21 mouse cellular contexts compared by ENCODE assay signal in the genomic region with DNA sequence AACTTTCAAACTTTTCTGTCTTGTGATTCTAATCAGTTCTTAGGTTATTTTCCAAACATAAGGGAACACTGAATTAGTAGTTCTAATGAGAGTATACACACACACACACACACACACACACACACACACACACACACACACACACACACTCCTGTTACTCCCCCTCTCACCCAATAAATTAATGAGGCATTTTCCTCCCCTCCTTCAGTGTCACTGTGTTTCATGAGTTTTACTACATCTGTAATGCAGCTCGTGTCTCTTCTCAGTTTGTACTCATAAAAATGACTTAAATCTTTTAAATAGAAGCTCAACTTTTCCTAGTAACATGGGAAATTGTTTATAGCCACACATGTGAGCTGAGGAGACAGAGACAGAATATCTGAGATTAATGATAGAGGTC.
DNase-seq lines count a peak whose midpoint lies in the region; ATAC-seq and TF ChIP-seq lines count a peak whose summit lies in the region.
"Had no signal": no experiment of that assay in that cellular context is flagged by ENCODE, and none has a peak within 500 bp of the region (broad histone marks: within the 10 kb centered on the region; RNA-seq: fewer than 3 reads in every experiment).

No protein-coding gene starts in this region.

- TF ChIP-seq POLR2A in kidney, adult 2 months (IDR thresholded peaks at IDR 0.05; ENCODE audit: low read depth, low read length), result no peak

- H3K4me2 ChIP-seq in kidney, embryonic 15.5 days, result no peak overlapping the region
- no peak overlapping the region for H3K4me2 ChIP-seq in kidney, postnatal 0 days (ENCODE audit: low read length)
- H3K4me2 ChIP-seq: embryonic facial prominence, embryonic 13.5 days; embryonic facial prominence, embryonic 15.5 days; forebrain, embryonic 12.5 days had no signal

- ATAC-seq in kidney, embryonic 15.5 days (replicated peaks; ENCODE audit: low FRiP score), result peak; percentile 83
- 0 out of 2 replicates have a peak, but pooled peaks have one; percentile 36 for ATAC-seq in kidney, postnatal 0 days (replicated peaks; ENCODE audit: low FRiP score, low read depth)
- ATAC-seq: forebrain, embryonic 14.5 days; forebrain, embryonic 16.5 days had no signal

- no peak overlapping the region for H3K4me3 ChIP-seq in kidney, embryonic 15.5 days (replicated peaks)
- no peak overlapping the region for H3K4me3 ChIP-seq in kidney, adult 2 months (ENCODE audit: insufficient read depth, low read depth, low read length)
- H3K4me3 ChIP-seq in kidney, postnatal 0 days (replicated peaks; ENCODE audit: low read depth, low read length), result no peak overlapping the region
- H3K4me3 ChIP-seq: embryonic facial prominence, embryonic 13.5 days; embryonic facial prominence, embryonic 15.5 days; erythroblast, embryonic 14.5 days; forebrain, embryonic 10.5 days; forebrain, embryonic 12.5 days had no signal

- no peak overlapping the region for H3K9ac ChIP-seq in kidney, embryonic 15.5 days
- no peak overlapping the region for H3K9ac ChIP-seq in kidney, postnatal 0 days (ENCODE audit: low read depth, low read length)
- H3K9ac ChIP-seq: embryonic facial prominence, embryonic 13.5 days; embryonic facial prominence, embryonic 15.5 days; forebrain, embryonic 12.5 days had no signal

- TF ChIP-seq CTCF in kidney, adult 2 months (conservative IDR thresholded peaks at IDR 0.05; ENCODE audit: insufficient read depth, insufficient read length, low read depth, low read length), result no peak
- TF ChIP-seq CTCF in kidney, postnatal 0 days (IDR thresholded peaks at IDR 0.05; ENCODE audit: low read depth), result no peak

- WGBS in kidney, embryonic 15.5 days, result 19% methylated on average over 1 of the region's 1 CpGs
- 5% methylated on average over 1 of the region's 1 CpGs for WGBS in kidney, adult 2 months
- WGBS in kidney, postnatal 0 days, result 16% methylated on average over 1 of the region's 1 CpGs

- DNase-seq in kidney, adult 2 months, result no peak
- DNase-seq in kidney, postnatal 0 days (ENCODE audit: low spot score), result peak; percentile 88
- no peak for DNase-seq in kidney, adult 9 months
- DNase-seq: adrenal gland, adult 2 months; adrenal gland, postnatal 10 days; adrenal gland, postnatal 25 days; cerebellum, adult 11 months; cerebellum, adult 18-20 months; cerebellum, adult 8-10 months; cerebellum, adult 9-11 months; cerebellum, postnatal 14 days; cerebellum, postnatal 36 days; embryo, embryonic 11 days had no signal

- H3K4me1 ChIP-seq in kidney, embryonic 15.5 days, result no peaks in the 10 kb centered on the region
- no peaks in the 10 kb centered on the region for H3K4me1 ChIP-seq in kidney, adult 2 months (ENCODE audit: control insufficient read depth, insufficient read depth, low read length)
- H3K4me1 ChIP-seq in kidney, postnatal 0 days (replicated peaks; ENCODE audit: insufficient read depth, low read length), result no peaks in the 10 kb centered on the region
- H3K4me1 ChIP-seq: embryonic facial prominence, embryonic 13.5 days; embryonic facial prominence, embryonic 15.5 days; forebrain, embryonic 10.5 days; forebrain, embryonic 12.5 days had no signal

- no peaks in the 10 kb centered on the region for H3K36me3 ChIP-seq in kidney, embryonic 15.5 days
- H3K36me3 ChIP-seq in kidney, adult 2 months (ENCODE audit: control insufficient read depth, insufficient read depth, low read length), result no peaks in the 10 kb centered on the region
- no peaks in the 10 kb centered on the region for H3K36me3 ChIP-seq in kidney, postnatal 0 days (ENCODE audit: insufficient read depth, low read length)
- H3K36me3 ChIP-seq: embryonic facial prominence, embryonic 13.5 days; embryonic facial prominence, embryonic 15.5 days; forebrain, embryonic 10.5 days; forebrain, embryonic 12.5 days had no signal

- H3K9me3 ChIP-seq in kidney, embryonic 15.5 days (replicated peaks), result no peaks in the 10 kb centered on the region
- no peaks in the 10 kb centered on the region for H3K9me3 ChIP-seq in kidney, postnatal 0 days (replicated peaks; ENCODE audit: low read length)
- H3K9me3 ChIP-seq: embryonic facial prominence, embryonic 13.5 days; embryonic facial prominence, embryonic 15.5 days; forebrain, embryonic 10.5 days; forebrain, embryonic 12.5 days had no signal

- H3K27me3 ChIP-seq in kidney, embryonic 15.5 days, result no peaks in the 10 kb centered on the region
- H3K27me3 ChIP-seq in kidney, adult 2 months (replicated peaks; ENCODE audit: control insufficient read depth, insufficient read depth, low read length), result no peaks in the 10 kb centered on the region
- H3K27me3 ChIP-seq in kidney, postnatal 0 days (ENCODE audit: insufficient read depth, low read length), result no peaks in the 10 kb centered on the region
- H3K27me3 ChIP-seq: embryonic facial prominence, embryonic 13.5 days; embryonic facial prominence, embryonic 15.5 days; forebrain, embryonic 12.5 days had no signal

- H3K27ac ChIP-seq in kidney, embryonic 15.5 days, result no peak overlapping the region
- H3K27ac ChIP-seq in kidney, adult 2 months (ENCODE audit: insufficient read depth, low read depth, low read length), result no peak overlapping the region
- H3K27ac ChIP-seq in kidney, postnatal 0 days, result no peak overlapping the region
- H3K27ac ChIP-seq: embryonic facial prominence, embryonic 13.5 days; embryonic facial prominence, embryonic 15.5 days; forebrain, embryonic 10.5 days; forebrain, embryonic 12.5 days had no signal
